Mouse (Mus musculus): ENCODE results near the gene Axl. TPM values are rescaled to one million over a fixed set of nuclear protein-coding genes. Genes with fewer than 3 reads are reported as not detected.

The Axl gene
- total and polyA plus RNA-seq, 3 experiments = 0.19 to 0.98 (median 0.96) TPM

DNA sequence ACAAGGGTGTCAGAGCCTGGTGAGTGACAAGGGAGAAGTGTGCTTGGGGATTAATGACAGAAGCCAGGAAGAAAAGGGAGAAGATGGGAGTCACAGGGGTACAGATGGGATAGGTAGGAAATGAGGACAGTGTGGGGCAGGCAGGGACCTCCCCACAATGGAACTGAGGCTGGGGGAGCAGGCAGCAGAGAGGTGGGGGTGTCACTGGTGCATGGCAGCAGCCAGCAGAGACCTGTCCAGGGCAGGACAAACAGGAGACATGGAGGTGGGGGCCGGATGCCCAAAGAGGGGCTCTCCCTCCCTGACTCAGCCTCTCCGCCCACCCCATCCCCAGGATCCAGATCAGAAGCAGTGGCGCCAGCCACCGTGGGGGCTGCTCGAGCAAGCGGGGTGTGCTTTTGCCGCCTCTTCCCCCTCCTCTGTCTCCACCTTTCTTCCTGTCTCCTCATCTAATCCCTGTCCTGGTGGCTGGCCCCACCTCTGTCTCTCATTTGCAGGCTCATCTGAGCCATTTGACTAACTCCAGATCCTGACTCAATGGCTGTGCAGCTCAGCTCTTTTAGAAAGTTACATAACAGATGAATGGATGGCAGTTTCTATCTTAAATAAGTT, 77.9 kb downstream of the Axl start:
- H3K79me2 ChIP-seq (replicated peaks; ENCODE audit: control insufficient read depth, extremely low read depth, insufficient read depth, poor library complexity, severe bottlenecking) = no peaks in the 10 kb centered on the region
- H3K27ac ChIP-seq (ENCODE audit: insufficient read depth, low read depth) = peak overlapping the region; percentile 39
- DNase-seq (ENCODE audit: extremely low read depth) = no peak
- H3K4me1 ChIP-seq (ENCODE audit: control insufficient read depth in 1 of 2, insufficient read depth in 2 of 2) = peaks cover 39 to 80% of the 10 kb centered on the region in 2 experiments
- dilution Hi-C loops (cut with MboI; ENCODE audit: extremely low pct_ligation_motif_present, extremely low pct_unique_long_range_greater_than_20kb, low sequenced_read_pairs) = no loop called here
- no peak overlapping the region for H3K4me2 ChIP-seq (ENCODE audit: insufficient read depth, low read depth, poor library complexity, severe bottlenecking)
- TF ChIP-seq POLR2A (IDR thresholded peaks at IDR 0.05; ENCODE audit: low read depth, low read length) = 0 out of 2 replicates have a peak, but pooled peaks have one; percentile 16
- TF ChIP-seq CHD2 (IDR thresholded peaks at IDR 0.05; ENCODE audit: low read length) = no peak
- H3K27me3 ChIP-seq (replicated peaks) = no peaks in the 10 kb centered on the region
- in situ Hi-C loops (cut with MboI; ENCODE audit: low pct_ligation_motif_present, low pct_unique_long_range_greater_than_20kb, low sequenced_read_pairs) = no loop called here
- H3K9me3 ChIP-seq (replicated peaks; ENCODE audit: low read length) = no peaks in the 10 kb centered on the region
- peaks cover 58 to 85% of the 10 kb centered on the region in 2 experiments for H3K36me3 ChIP-seq (replicated peaks in 1 of 2; ENCODE audit: control insufficient read depth in 1 of 2, insufficient read depth in 1 of 2, low read length in 1 of 2)
- H3K4me3 ChIP-seq (replicated peaks in 1 of 3; ENCODE audit: low read depth in 2 of 3, low read length in 2 of 3, poor library complexity in 1 of 3) = no peak overlapping the region
- H3K9ac ChIP-seq (ENCODE audit: insufficient read depth, low read depth) = no peak overlapping the region

DNA sequence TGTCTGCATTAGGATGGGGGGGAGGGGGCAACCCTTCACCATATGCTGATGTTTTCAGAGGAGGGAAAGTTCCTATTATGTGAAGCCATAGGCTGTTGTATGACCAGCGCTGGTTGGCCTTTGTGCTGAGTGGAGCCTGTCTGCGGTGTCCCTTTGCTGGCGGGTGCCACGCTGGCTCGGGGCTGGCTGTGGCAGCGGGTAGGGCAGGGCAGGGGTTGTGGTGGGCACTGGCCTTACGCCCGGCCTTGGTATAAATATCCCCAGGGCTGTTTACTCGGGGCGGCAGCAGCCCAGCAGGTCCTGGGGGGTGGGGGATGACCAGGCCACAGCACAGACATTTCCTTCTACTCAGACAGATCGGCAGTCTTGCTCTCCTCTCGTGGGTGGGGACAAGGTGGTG, 78.5 kb downstream of the Axl start:
- Histone ChIP-seq H3K4me1 (ENCODE audit: control insufficient read depth in 1 of 2, insufficient read depth in 2 of 2) (peaks cover 41 to 87% of the 10 kb centered on the region in 2 experiments), H3K4me3 (replicated peaks in 1 of 3; ENCODE audit: low read depth in 2 of 3, low read length in 2 of 3, poor library complexity in 1 of 3) (no peak overlapping the region), H3K9ac (ENCODE audit: insufficient read depth, low read depth) (no peak overlapping the region), H3K4me2 (ENCODE audit: insufficient read depth, low read depth, poor library complexity, severe bottlenecking) (no peak overlapping the region), H3K27ac (ENCODE audit: insufficient read depth, low read depth) (no peak overlapping the region), H3K27me3 (replicated peaks) (no peaks in the 10 kb centered on the region), H3K36me3 (replicated peaks in 1 of 2; ENCODE audit: control insufficient read depth in 1 of 2, insufficient read depth in 1 of 2, low read length in 1 of 2) (peaks cover 58 to 85% of the 10 kb centered on the region in 2 experiments), H3K79me2 (replicated peaks; ENCODE audit: control insufficient read depth, extremely low read depth, insufficient read depth, poor library complexity, severe bottlenecking) (no peaks in the 10 kb centered on the region), H3K9me3 (replicated peaks; ENCODE audit: low read length) (no peaks in the 10 kb centered on the region)
- TF ChIP-seq ZC3H11A (IDR thresholded peaks at IDR 0.05; ENCODE audit: low read depth, low read length) = no peak
- TF ChIP-seq MAX (IDR thresholded peaks at IDR 0.05; ENCODE audit: low read length) = no peak
- TF ChIP-seq UBTF (IDR thresholded peaks at IDR 0.05; ENCODE audit: low read depth, low read length) = no peak
- TF ChIP-seq ZNF384 (IDR thresholded peaks at IDR 0.05; ENCODE audit: low read depth, low read length) = no peak
- no peak for TF ChIP-seq JUND (conservative IDR thresholded peaks at IDR 0.05; ENCODE audit: low read depth, low read length)
- TF ChIP-seq MEF2A (IDR thresholded peaks at IDR 0.05; ENCODE audit: borderline replicate concordance, low read depth, low read length) = no peak
- no peak for TF ChIP-seq ETS1 (conservative IDR thresholded peaks at IDR 0.05; ENCODE audit: low read depth, low read length)
- no peak for TF ChIP-seq MYC (IDR thresholded peaks at IDR 0.05; ENCODE audit: low read depth, low read length)
- no peak for TF ChIP-seq CTCF (conservative IDR thresholded peaks at IDR 0.05 in 1 of 2, IDR thresholded peaks at IDR 0.05 in 1 of 2; ENCODE audit: low read depth in 2 of 2, low read length in 2 of 2)
- TF ChIP-seq MXI1 (IDR thresholded peaks at IDR 0.05; ENCODE audit: low read depth, low read length) = no peak
- TF ChIP-seq MAFK (IDR thresholded peaks at IDR 0.05; ENCODE audit: insufficient replicate concordance, low read length) = no peak
- dilution Hi-C loops (cut with MboI; ENCODE audit: extremely low pct_ligation_motif_present, extremely low pct_unique_long_range_greater_than_20kb, low sequenced_read_pairs) (no loop called here), in situ Hi-C loops (cut with MboI; ENCODE audit: low pct_ligation_motif_present, low pct_unique_long_range_greater_than_20kb, low sequenced_read_pairs) (no loop called here)
- no peak for DNase-seq (ENCODE audit: extremely low read depth)

Data from CH12.LX (cell line).